Mouse (Mus musculus) cerebellum, adult 2 months (tissue): ENCODE results near the gene Gorab.

Experiments
- CTCF ChIP-seq: fragments of 200-500 bp; IDR thresholded peaks from 2 replicates; pipeline ENCODE4 v1.5.1; 2011; ENCODE audit warnings: low read depth, mild to moderate bottlenecking, control low read depth, low read length, moderate library complexity, borderline replicate concordance; ENCODE audit not compliant: insufficient read depth
- POLR2A ChIP-seq: fragments of 200-500 bp; IDR thresholded peaks from 2 replicates; pipeline ENCODE4 v1.6.1; 2011; ENCODE audit warnings: low read length, control low read depth, borderline replicate concordance; ENCODE audit not compliant: insufficient read depth

- TF ChIP-seq CTCF (no peak), POLR2A (no peak)
These were observed 12.1 kb downstream of the Gorab start for GRCm38 (mm10) chr1:163391321-163391720.
